Mouse (Mus musculus): ENCODE data around the gene Tmem97. TPM values are rescaled to one million over a fixed set of nuclear protein-coding genes. Genes with fewer than 3 reads are reported as not detected.
A peak's percentile ranks its signal among the peaks of the same experiment; 100 is the strongest.
"Not testable (repeated sequence)": the region's sequence is repeated elsewhere in the genome, so short reads cannot be mapped to it uniquely, and the experiment has no call there.

The Tmem97 gene
- total RNA-seq, 2 experiments from 2014 or later = 14.5 to 16.8 TPM

DNA sequence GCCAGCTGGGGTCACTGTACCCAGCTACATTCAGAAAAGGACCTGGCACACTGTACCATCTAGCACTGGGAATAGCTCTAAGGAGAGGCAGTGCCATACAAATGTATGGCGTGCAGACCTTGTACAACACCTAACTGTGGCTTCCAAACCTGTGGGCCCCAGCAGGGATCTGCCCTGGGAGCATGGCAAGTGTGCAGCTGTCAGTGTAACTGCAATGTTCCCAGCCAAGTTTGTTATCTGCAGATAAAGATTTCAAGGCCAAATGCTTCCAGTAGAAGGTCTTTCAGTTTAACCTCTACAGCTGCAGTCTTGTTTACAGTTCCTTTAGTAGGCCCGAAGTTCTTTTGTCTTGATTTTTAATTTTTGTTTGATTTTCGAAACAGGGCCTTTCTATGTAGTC, 5.0 kb upstream of the Tmem97 start:
- intact Hi-C loops (cut with DNase I) = no loop called here
- peak in 1 of 2 experiments; percentile 34 for DNase-seq

DNA sequence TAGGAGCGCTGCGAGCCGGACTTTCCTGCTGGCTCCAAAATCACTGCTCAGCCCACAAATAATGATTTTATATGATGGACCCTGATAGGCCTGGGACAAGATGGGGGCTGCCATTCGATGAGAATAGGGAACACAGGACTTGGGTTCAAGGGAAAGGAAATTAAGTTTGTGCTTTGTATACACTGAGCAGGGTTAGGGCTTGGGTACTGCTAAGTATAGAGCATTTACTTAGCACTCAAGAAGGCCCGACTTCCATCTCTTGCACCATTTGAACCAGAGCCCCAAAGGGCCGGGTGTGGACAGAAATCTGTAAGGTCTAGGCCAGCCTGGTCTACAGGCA, 452 bp upstream of the Tmem97 start:
- intact Hi-C loops (cut with DNase I) = no loop called here

DNA sequence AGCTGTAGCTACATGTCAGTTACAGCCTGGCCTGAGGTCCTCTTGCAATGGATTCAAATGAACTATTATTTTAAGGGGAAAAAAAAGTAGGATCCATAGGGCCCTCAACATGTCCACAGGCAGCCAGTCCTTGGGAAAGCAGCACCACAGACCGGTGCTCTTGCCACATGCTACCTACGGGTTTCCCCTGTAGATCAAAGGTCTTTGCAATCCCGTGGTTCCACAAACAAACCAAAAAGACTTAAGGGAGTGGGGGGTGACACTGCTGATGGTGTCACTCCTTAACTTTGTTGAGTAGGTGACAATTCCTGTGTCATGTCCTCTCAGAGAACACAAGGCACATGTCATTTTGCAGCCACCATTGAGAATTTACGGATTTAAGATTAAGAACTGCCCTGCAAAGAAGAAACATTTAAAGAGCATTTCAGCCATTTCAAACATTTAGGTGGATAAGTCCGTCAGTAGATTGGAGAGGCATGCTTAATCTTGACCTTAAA, 1.0 kb downstream of the Tmem97 start:
- intact Hi-C loops (cut with DNase I) = no loop called here
- no peak for DNase-seq

More for the DNA sequence above, 452 bp upstream of the Tmem97 start:
- no peak for DNase-seq

DNA sequence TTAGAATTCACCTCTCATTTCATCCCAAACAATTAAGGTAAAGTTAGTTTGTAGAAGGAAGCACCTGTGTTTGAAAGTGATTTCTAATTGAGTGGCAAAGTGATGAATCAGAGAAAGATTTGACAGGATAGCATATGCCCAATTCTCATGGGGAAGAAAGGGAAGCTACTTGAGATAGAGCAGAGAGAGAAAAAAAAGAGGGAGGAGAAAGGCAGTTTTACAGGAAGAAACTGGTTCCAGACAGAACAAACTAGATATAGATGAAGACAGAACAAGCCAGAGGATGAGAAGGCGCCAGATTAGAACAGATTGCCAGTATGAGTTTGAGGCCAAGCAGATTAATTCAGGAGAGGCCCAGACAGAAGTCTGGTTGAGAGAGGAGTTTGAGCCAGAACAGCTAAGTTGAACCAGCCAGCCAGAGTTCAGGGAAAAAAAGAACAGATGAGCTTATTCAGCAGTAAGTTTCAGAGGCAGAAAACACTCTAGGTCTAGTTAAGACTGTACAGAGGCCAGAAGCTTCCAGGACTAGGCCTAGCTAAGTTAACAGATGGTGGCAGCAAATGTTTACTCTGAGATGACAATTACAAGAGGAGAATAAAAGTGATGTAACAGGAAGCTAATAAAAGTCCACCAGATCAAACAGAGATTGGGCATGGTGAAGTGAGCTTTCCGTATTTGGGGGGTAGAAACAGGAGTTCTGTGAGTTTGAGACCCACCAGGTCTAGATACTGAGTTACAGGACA, 2.7 kb downstream of the Tmem97 start:
- no peak for DNase-seq
- intact Hi-C loops (cut with DNase I) = no loop called here

DNA sequence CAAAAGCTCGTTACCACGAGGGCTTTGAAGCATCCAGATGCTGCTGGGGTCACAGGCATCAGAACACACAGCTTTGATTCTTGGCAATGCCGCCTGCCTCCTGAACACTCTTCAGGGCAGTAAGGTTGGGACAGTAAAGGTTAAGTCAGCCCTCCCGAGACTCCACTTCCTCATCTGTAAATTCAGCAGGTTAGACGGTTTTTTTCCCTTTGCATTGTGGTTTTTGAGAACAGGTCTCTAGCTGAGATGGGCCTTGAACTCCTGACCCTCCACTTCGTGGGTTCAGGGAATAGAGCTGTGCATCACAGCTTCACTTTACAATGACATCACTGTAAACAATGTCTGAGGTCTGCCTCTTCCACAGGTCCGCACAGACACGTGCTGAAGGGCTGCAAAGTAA, 5.4 kb downstream of the Tmem97 start:
- intact Hi-C loops (cut with DNase I) = no loop called here

DNA sequence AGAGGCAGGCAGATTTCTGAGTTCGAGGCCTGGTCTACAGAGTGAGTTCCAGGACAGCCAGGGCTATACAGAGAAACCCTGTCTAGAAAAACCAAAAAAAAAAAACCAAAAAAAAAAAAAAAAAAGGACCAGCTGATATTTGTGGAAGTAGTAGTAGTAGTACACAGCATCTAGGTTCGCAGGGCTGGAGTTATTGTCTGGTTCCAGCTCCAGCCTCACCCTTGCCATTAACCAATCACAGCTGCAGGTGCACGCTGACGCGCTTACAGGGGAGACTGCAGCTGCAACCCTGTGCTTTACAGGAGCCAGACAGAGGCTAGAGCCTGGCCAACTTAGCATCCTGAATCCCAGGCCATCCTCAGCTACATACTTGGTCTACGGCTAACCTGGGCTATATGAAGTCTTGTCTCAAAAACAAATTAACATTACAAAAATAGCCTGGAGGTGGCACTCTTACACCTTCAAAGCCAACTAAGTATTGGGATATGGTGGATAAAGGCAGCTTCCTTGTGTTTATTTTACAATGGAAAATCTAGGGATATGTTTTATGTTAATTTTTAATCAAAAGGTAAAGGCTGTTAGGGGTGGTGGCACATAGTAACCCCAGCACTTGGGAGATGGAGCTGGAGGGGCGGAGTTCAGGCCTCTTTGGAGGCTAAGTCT, 6.0 kb downstream of the Tmem97 start:
- DNase-seq = no peak
- intact Hi-C loops (cut with DNase I) = no loop called here

More for the DNA sequence above, 5.4 kb downstream of the Tmem97 start:
- DNase-seq = no peak

DNA sequence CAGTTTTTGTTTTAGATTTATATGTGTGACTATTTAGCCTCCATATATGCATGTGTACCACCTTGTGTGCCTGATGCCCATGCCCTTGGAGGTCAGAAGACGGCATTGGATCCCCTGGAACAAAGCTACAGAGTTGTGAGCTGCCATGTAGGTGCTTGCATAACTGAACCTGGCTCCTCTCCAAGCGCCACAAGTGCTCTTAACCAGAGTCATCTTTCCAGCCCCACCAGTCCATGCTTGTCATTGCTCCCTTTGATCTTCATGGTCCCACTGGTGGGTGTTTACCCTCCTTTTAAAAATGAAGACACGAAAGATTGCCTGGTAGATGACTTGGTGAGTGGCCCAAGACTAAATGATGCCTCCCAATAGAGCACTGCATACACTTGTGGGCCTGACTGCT, 10.2 kb downstream of the Tmem97 start:
- intact Hi-C loops (cut with DNase I) = no loop called here
- DNase-seq = no peak

DNA sequence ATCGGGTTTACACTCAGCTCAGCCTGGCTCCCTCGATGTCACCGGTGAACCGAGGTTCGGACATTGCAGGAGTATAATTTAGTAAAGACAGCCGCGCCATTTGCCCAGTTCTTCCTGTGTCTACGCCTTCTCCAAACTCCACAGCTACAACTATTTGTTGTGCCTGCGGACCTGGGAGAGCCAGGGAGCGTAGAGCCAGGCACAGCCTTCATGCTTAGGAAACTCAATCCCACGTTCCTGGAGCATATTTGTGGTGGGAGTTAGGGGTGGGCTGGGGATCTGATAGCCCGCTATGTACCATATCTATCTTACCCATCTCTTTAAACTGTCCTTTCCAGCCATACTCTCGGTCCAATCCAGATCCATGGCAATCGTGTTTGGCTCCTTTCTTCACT, 13.9 kb downstream of the Tmem97 start:
- no peak for DNase-seq
- intact Hi-C loops (cut with DNase I) = no loop called here

DNA sequence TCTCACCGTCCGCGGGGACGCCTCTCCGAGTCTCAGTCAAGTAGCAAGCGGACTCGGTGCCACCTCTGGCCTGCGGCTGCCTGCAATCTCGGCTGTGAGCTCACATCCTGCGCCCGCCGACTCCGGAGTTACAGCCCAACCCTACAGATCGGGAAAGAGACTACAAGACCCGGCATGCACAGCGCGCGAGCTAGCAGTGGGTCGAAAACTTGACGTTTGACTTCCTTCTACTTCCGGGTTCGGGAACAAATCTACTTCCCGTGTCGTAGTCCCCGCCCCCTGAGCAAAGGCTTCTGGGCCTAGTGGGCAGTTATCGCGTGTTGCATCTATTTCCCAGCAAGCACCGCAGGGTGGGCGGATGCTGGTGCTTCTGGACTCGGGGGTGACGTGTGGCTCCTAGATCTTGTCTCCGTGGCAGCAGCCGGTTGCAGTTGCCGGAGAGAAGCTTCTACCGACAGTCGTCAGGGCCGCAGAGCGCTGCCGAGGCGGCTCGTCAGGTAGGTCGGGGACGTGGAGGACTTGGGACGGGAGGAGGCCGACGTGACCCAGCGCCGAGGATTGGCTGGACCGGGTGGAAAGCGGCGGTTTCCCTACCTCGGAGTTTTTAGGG, 14.4 kb downstream of the Tmem97 start, which contains the start of the genes Tnfaip1 and Ift20:
TSS of gene Tnfaip1 (minus strand) at position 253 of the 610 bp plus-strand sequence.
TSS of gene Ift20 (plus strand) at position 282 of the 610 bp plus-strand sequence.
- peak; percentile 99 for DNase-seq
- intact Hi-C loops (cut with DNase I) = no loop called here

DNA sequence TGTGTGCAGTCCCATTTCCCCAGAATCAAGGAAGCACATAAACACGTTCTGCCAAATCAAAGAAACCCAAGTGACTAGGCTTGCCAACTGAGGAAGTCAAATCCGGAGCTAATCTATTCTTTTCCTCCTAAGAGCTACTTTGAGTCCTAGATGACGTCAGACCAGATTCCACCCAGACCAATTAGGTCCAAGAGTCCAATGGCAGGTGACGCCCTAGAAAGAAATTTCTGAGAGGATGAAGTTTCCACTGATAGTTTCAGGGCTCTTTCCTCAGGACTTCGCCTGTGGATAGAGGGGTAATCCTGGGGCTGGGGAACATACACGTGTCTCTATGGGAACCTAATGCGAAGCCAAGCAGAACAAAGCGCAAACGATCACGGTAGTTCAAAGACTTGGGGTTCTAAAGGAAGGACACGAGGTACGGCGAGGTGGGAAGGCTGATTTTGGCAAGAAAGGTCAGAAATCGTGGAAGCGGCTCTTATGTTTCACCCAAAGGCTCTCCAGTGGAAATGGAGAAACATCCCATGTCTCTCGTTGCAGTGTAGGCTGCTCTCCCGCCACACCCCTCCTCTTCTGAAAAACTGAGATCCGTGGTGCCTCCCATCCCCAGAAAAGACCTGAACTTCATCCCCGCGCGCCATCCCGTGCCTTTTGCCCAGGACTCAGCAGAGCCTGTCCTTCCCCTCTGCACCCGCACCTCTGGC, 15.0 kb downstream of the Tmem97 start:
- intact Hi-C loops (cut with DNase I) = no loop called here
- DNase-seq = peak; percentile 66 to 69

DNA sequence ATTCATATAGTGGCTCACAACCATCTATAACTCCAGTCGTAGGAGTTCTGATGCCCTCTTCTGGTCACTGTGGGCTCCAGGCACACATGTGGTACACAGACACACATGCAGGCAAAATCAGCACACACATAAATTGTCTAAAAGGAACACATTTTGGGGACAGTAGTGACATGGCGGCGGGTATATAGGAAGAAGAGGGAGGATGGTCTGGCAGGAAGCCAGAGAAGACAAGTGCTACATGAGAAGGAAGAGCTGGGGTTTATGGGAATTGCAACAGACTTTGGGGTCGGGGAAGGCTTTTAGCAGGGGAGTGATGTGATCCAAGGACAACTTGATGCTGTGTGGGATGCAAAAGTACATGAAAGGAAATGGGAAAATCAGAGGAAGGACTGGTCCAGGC, 16.1 kb downstream of the Tmem97 start:
- DNase-seq = no peak
- intact Hi-C loops (cut with DNase I) = no loop called here

DNA sequence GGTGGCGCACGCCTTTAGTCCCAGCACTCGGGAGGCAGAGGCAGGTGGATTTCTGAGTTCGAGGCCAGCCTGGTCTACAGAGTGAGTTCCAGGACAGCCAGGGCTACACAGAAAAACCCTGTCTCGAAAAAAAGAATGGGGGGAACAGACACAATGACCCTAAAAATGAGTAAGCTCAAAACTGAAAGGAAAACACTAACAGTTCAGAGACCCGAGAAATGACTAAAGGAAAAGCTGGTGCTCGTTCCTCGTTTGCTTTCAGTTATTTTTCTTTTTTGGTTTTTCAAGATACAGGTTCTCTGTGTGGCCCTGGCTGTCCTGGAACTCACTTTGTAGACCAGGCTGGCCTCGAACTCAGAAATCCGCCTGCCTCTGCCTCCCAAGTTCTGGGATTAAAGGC, 19.1 kb downstream of the Tmem97 start:
- intact Hi-C loops (cut with DNase I); DNase-seq: not testable (repeated sequence)

DNA sequence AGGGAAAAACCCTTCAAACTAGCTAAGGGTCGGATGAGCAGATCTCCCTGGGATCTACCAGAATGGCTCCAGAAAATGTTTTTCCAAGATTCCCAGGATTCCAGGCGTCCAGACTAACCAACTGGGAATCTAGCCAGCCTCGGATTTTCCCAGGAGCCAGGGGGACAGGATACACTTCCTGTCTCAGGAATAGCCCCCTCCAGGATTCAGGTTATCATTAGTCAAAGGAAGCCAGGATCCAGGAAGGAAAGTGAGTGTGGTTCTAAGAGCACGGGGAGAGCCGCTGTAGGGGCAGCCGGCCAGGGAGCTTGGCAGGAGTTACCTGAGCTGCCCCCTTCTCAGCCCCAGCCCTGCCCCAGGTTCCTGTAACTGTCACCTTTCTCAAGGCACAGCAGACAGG, 19.5 kb downstream of the Tmem97 start:
- DNase-seq = peak; percentile 75 to 76
- intact Hi-C loops (cut with DNase I) = no loop called here

DNA sequence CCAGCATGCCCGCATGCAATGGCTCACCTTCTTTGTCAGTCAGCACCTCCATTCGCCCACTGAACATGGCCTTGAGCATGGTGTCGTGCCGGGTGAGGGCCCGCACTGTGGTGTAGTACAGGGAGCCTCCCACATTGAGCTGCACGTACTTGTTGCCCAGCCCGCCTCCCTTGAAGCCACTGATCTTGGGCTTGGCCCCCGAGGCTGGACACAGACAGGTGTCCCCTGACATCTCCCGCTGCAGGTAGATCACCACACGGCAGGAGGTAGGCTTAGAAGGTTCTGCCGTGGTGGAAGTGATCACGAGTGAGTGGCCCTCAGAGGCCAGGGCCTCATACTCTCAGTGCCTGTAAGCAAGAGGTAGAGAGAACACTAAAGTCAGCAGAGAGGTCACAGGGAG, 20.6 kb downstream of the Tmem97 start:
- intact Hi-C loops (cut with DNase I) = no loop called here
- no peak for DNase-seq

DNA sequence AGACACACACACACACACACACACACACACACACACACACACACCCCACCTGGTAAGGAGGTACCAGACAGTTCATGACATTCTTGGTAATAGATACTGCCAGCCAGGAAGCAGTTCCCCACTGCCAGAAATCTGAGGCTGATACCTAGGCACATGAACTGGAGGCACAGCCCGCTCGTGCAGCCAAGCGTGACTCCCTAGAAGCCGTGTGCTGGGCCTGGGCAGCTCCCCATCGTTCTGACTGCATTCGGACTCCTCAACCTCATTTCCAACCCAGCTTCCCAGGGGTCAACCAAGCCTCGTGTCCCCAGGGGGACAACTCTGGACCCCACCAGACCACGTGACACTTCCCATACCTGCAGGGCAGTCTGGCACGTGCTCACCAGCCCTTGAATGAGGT, 21.9 kb downstream of the Tmem97 start:
- intact Hi-C loops (cut with DNase I) = no loop called here
- no peak for DNase-seq

DNA sequence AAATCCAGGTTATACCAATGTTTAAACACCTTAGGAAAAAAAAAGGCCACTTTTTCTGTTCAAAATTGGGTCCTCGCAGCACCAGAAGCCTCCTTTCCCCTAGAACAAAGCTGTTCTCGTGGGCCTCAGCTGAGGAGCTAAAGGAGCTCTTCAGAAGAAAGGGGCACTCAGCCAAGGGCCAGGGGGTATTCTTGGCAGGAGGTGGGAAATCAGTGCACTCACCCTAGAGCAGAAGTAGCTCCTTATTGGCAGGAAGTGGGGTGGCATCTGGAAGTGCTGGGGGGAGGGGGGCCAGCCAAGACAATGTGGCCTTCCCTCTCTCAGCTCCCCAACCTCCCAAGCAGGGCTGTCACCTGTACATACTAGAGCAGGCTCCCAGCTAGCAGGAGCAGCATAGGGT, 25.7 kb downstream of the Tmem97 start:
- DNase-seq = no peak
- intact Hi-C loops (cut with DNase I) = no loop called here

DNA sequence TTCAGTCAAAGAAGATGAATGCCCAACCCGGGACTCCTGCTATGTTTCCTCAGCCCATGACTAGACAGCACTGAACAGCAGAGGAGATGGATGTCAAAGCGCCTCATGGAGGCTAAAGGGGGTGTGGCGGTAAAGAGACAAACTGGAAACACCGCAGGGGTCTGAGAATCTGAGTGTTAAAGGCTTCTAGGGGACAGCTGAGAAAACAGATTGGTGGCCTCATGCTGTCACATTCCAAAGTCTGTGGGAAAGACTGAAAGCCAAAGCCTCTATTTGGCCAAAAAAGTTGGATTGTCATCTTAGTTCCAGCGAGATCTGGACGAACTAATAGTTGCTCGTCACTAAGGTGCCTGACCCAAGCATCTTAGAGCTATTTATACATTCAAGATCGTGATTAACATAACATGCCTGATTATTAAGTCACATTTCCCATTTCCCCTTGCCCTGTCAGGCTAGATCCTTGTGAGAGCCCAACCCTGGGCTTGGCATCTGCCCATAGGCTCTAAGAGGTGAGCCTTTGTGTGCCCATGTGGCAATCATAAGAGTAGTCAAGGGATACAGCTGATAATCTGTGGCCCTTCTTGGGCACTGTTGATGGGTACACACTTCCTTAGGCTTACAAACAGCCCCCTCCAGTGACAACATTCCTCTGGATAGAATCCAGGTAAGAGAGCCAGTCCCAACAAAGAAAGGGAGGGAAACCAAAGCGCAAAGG, 27.2 kb downstream of the Tmem97 start:
- DNase-seq = peak; percentile 30 to 32
- intact Hi-C loops (cut with DNase I) = no loop called here

DNA sequence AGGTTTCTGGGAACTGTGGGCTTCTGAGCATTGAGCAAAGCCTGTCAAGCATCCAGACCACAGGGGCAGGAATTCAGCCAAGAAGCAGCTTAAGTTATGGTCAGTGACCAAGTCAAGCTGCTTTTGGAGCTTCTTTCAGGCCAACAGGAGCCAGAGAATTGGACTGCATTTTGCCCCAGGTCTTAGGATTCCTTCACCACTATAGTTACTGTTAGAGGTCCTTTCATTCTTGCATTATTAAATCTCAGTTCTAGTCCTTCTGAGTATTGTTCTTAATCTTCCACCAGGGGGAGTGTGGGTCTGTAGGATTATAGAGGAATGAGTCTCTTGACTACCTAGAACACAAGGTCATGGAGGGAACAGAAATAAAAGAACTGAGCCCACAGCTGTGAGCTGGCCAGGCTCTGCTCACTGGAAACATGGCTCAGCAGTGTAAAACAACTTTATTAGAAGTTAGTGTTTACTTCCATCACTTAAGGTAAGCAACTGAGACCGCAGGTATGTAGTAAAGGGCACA, 28.0 kb downstream of the Tmem97 start:
- intact Hi-C loops (cut with DNase I) = no loop called here
- DNase-seq = peak; percentile 35 to 39

DNA sequence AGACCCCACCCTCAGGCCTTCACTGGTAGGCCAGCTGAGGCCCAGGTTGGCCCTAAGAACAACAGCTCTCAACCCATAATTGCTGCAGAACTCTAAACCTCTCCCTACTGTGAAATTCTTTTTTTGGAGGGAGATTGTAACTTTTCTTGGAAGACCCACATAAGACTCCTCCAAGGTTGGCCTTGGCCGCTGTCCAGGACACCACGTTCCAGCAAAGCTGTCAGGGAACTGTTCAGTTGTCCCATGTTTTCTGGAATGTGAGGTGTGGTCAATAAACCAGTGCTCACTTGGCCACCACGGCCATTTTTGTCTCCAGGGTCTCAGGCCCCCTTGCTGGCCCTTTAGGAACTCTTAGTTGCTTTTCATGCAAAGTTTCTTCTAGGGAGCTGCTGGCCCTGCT, 28.7 kb downstream of the Tmem97 start:
- no peak for DNase-seq
- intact Hi-C loops (cut with DNase I) = no loop called here

DNA sequence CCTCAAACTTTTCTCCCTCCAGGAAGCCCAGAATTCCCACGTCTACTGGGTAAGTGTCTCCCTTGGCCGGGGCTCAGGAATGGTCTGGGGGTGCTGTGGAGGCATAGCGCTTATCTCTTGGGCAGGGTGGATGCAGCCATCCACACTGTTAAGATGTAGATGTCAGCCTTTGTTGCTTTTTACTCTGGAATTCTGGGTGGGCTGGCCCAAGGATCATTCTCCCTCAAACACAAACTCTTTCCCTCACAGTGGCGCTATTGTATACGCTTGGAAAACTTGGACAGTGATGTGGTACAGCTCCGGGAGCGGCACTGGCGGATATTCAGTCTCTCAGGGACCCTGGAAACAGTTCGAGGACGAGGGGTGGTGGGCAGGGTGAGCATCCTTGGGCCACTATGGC, 31.6 kb downstream of the Tmem97 start:
- intact Hi-C loops (cut with DNase I) = no loop called here
- DNase-seq = no peak

All from heart, postnatal 10 days (tissue).